ENCODE assay signal across 14 mouse cellular contexts in the genomic region with DNA sequence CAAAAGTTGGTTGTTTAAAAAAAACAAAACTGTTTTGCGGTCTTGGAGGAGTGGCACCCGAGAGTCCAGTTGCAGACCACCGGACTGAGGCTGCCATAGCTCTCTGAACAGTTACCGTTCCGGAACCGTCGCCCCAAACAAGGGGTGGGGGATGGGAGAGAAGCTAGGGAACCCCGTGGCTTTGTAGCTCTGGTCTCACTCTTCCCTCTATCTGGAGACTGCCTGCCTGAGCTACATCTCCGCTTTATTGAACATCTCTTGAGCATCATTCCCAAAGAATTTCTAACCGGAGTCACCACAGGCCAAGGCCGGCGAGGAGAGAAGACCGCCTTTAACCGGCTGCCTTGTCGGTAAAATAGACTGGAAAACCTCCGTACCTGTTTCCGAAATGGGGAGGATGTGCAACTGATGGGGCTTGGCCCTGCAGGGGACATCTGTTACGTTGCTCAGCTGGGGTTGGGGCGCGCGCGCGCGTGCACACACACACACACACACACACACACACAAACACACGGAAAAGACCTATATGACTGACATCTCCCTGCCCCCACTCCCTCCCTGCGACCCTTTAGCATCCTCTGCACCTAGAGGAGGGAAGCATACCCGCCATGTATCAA.
DNase-seq lines count a peak whose midpoint lies in the region; ATAC-seq and TF ChIP-seq lines count a peak whose summit lies in the region.
"Had no signal": no experiment of that assay in that cellular context is flagged by ENCODE, and none has a peak within 500 bp of the region (broad histone marks: within the 10 kb centered on the region; RNA-seq: fewer than 3 reads in every experiment).

No protein-coding gene starts in this region.

- H3K4me3 ChIP-seq in heart, postnatal 0 days (ENCODE audit: low read depth, low read length) = 0 out of 2 replicates have a peak overlapping the region, but pooled peaks have one; percentile 3
- no peak overlapping the region for H3K4me3 ChIP-seq in midbrain, embryonic 14.5 days (replicated peaks; ENCODE audit: low read depth, low read length)
- no peak overlapping the region for H3K4me3 ChIP-seq in midbrain, embryonic 15.5 days
- H3K4me3 ChIP-seq in neural tube, embryonic 11.5 days (ENCODE audit: low read depth, low read length) = no peak overlapping the region
- no peak overlapping the region for H3K4me3 ChIP-seq in intestine, postnatal 0 days (ENCODE audit: low read depth, low read length)
- H3K4me3 ChIP-seq: lung, embryonic 15.5 days; myocyte had no signal

- peaks cover 94% of the 10 kb centered on the region for H3K27me3 ChIP-seq in heart, postnatal 0 days (ENCODE audit: control insufficient read depth, insufficient read depth, low read length)
- peaks cover 85% of the 10 kb centered on the region for H3K27me3 ChIP-seq in midbrain, embryonic 14.5 days (ENCODE audit: control insufficient read depth, insufficient read depth, low read length)
- peaks cover 84% of the 10 kb centered on the region for H3K27me3 ChIP-seq in midbrain, embryonic 15.5 days (replicated peaks)
- peaks cover 81% of the 10 kb centered on the region for H3K27me3 ChIP-seq in neural tube, embryonic 11.5 days (ENCODE audit: control insufficient read depth, insufficient read depth, low read length)
- H3K27me3 ChIP-seq in intestine, postnatal 0 days (replicated peaks; ENCODE audit: control insufficient read depth, insufficient read depth, low read length) = peaks cover 89% of the 10 kb centered on the region

- H3K9me3 ChIP-seq in heart, postnatal 0 days (replicated peaks; ENCODE audit: control insufficient read depth, low read length) = peaks cover under 1% of the 10 kb centered on the region; the same call in 1 of the 2 replicates
- H3K9me3 ChIP-seq in midbrain, embryonic 14.5 days (ENCODE audit: control insufficient read depth, low read length) = no peaks in the 10 kb centered on the region
- no peaks in the 10 kb centered on the region for H3K9me3 ChIP-seq in midbrain, embryonic 15.5 days
- no peaks in the 10 kb centered on the region for H3K9me3 ChIP-seq in neural tube, embryonic 11.5 days (ENCODE audit: control insufficient read depth, low read length)
- H3K9me3 ChIP-seq in intestine, postnatal 0 days (ENCODE audit: control insufficient read depth) = no peaks in the 10 kb centered on the region
- H3K9me3 ChIP-seq: lung, embryonic 15.5 days had no signal

- no peak overlapping the region for H3K27ac ChIP-seq in heart, postnatal 0 days (ENCODE audit: low read depth)
- no peak overlapping the region for H3K27ac ChIP-seq in midbrain, embryonic 14.5 days (replicated peaks; ENCODE audit: low read depth, low read length)
- no peak overlapping the region for H3K27ac ChIP-seq in midbrain, embryonic 15.5 days
- H3K27ac ChIP-seq in neural tube, embryonic 11.5 days (ENCODE audit: low read depth, low read length) = no peak overlapping the region
- H3K27ac ChIP-seq in intestine, postnatal 0 days (ENCODE audit: low read depth, low read length) = no peak overlapping the region
- H3K27ac ChIP-seq: kidney, postnatal 0 days; lung, embryonic 15.5 days had no signal

- no peak for TF ChIP-seq EP300 in heart, postnatal 0 days (IDR thresholded peaks at IDR 0.05; ENCODE audit: low read depth)

- H3K4me2 ChIP-seq in heart, postnatal 0 days (ENCODE audit: low read depth, low read length) = no peak overlapping the region
- no peak overlapping the region for H3K4me2 ChIP-seq in midbrain, embryonic 14.5 days (ENCODE audit: low read length)
- no peak overlapping the region for H3K4me2 ChIP-seq in midbrain, embryonic 15.5 days
- no peak overlapping the region for H3K4me2 ChIP-seq in neural tube, embryonic 11.5 days (ENCODE audit: low read depth)
- H3K4me2 ChIP-seq in intestine, postnatal 0 days (replicated peaks; ENCODE audit: low read depth) = no peak overlapping the region
- H3K4me2 ChIP-seq: lung, embryonic 15.5 days had no signal

- peaks cover 5% of the 10 kb centered on the region for H3K4me1 ChIP-seq in heart, postnatal 0 days (ENCODE audit: control insufficient read depth, insufficient read depth)
- H3K4me1 ChIP-seq in midbrain, embryonic 14.5 days (ENCODE audit: control insufficient read depth, insufficient read depth, low read length) = 0 out of 2 replicates have a peak, but pooled peaks cover 22% of the 10 kb centered on the region
- H3K4me1 ChIP-seq in midbrain, embryonic 15.5 days = peaks cover 37% of the 10 kb centered on the region
- H3K4me1 ChIP-seq in neural tube, embryonic 11.5 days (ENCODE audit: control insufficient read depth, insufficient read depth, low read length) = peaks cover 20% of the 10 kb centered on the region
- H3K4me1 ChIP-seq in intestine, postnatal 0 days (replicated peaks; ENCODE audit: control insufficient read depth, insufficient read depth, low read length) = no peaks in the 10 kb centered on the region

- TF ChIP-seq CTCF in heart, postnatal 0 days (IDR thresholded peaks at IDR 0.05; ENCODE audit: low read depth) = no peak
- no peak for TF ChIP-seq CTCF in intestine, postnatal 0 days (IDR thresholded peaks at IDR 0.05; ENCODE audit: low read depth)

- DNase-seq in heart, postnatal 0 days (ENCODE audit: low spot score) = no peak
- DNase-seq in heart, postnatal 4 days = no peak
- peak; percentile 43 for DNase-seq in midbrain, embryonic 14.5 days
- peak; percentile 39 for DNase-seq in ZHBTc4 (ENCODE audit: low read depth, low spot score)
- DNase-seq in neural tube, embryonic 11.5 days (ENCODE audit: low spot score) = peak; percentile 28
- DNase-seq in right cerebral cortex, postnatal 4 days = no peak
- DNase-seq: cerebellum, adult 9-11 months; right cerebral cortex, postnatal 25 days; thymus, postnatal 25 days had no signal

- no peaks in the 10 kb centered on the region for H3K36me3 ChIP-seq in heart, postnatal 0 days (replicated peaks; ENCODE audit: control insufficient read depth, insufficient read depth, low read length)
- no peaks in the 10 kb centered on the region for H3K36me3 ChIP-seq in midbrain, embryonic 14.5 days (ENCODE audit: control insufficient read depth, insufficient read depth, low read length)
- no peaks in the 10 kb centered on the region for H3K36me3 ChIP-seq in midbrain, embryonic 15.5 days (replicated peaks)
- H3K36me3 ChIP-seq in neural tube, embryonic 11.5 days (ENCODE audit: control insufficient read depth, insufficient read depth, low read length) = no peaks in the 10 kb centered on the region
- H3K36me3 ChIP-seq in intestine, postnatal 0 days (ENCODE audit: control insufficient read depth, insufficient read depth) = no peaks in the 10 kb centered on the region
- H3K36me3 ChIP-seq: lung, embryonic 15.5 days had no signal

- WGBS in heart, postnatal 0 days = 3% methylated on average over 27 of the region's 27 CpGs
- WGBS in midbrain, embryonic 14.5 days = 3% methylated on average over 27 of the region's 27 CpGs
- WGBS in midbrain, embryonic 15.5 days = 2% methylated on average over 27 of the region's 27 CpGs
- 3% methylated on average over 27 of the region's 27 CpGs for WGBS in neural tube, embryonic 11.5 days
- WGBS in intestine, postnatal 0 days = 3% methylated on average over 27 of the region's 27 CpGs

- no peak overlapping the region for H3K9ac ChIP-seq in heart, postnatal 0 days (replicated peaks; ENCODE audit: low read depth, low read length)
- H3K9ac ChIP-seq in midbrain, embryonic 14.5 days (replicated peaks; ENCODE audit: low read length) = no peak overlapping the region
- H3K9ac ChIP-seq in midbrain, embryonic 15.5 days = no peak overlapping the region
- no peak overlapping the region for H3K9ac ChIP-seq in neural tube, embryonic 11.5 days (ENCODE audit: low read length)
- H3K9ac ChIP-seq in intestine, postnatal 0 days (ENCODE audit: low read depth, low read length) = no peak overlapping the region
- H3K9ac ChIP-seq: lung, embryonic 15.5 days had no signal

- no peak for ATAC-seq in heart, postnatal 0 days (ENCODE audit: insufficient read depth, low read depth)
- ATAC-seq in midbrain, embryonic 14.5 days (ENCODE audit: low FRiP score, low TSS enrichment) = no peak
- ATAC-seq in midbrain, embryonic 15.5 days (replicated peaks) = no peak
- no peak for ATAC-seq in neural tube, embryonic 11.5 days (ENCODE audit: insufficient read depth, low FRiP score, low TSS enrichment)
- ATAC-seq in intestine, postnatal 0 days = no peak

Comparison
In these comparisons a context has a peak if more than half of its experiments do, and no peak if none do; other contexts are left out.
1. DNase-seq: peak in midbrain, embryonic 14.5 days (single experiment), ZHBTc4 (single experiment) and neural tube, embryonic 11.5 days (single experiment); none in heart, postnatal 0 days (single experiment), heart, postnatal 4 days (single experiment) and right cerebral cortex, postnatal 4 days (single experiment).